Mouse (Mus musculus): ENCODE results near the gene Tmem198.

Tmem198 gene

DNA sequence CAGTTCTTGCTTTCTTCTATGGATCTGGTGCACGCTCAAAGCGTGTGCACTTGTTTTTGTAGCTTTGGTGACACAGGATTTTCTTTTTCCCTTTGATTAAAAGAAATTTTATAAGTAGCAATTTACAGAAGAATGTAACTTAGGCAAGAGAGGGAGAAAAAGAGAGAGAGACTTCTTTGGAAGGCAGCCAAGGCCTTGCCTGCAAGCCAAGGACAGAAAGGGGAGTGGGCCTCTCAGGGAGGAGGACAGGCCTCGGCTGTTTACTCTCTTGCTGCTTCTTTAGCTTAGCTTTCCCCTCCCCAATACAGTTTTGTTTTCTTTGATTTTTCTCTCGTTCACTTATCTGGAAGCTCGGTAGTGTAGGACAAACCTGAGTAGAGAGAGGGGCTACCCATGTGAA, 40.2 kb downstream of the Tmem198 start:
- no peak for DNase-seq

DNA sequence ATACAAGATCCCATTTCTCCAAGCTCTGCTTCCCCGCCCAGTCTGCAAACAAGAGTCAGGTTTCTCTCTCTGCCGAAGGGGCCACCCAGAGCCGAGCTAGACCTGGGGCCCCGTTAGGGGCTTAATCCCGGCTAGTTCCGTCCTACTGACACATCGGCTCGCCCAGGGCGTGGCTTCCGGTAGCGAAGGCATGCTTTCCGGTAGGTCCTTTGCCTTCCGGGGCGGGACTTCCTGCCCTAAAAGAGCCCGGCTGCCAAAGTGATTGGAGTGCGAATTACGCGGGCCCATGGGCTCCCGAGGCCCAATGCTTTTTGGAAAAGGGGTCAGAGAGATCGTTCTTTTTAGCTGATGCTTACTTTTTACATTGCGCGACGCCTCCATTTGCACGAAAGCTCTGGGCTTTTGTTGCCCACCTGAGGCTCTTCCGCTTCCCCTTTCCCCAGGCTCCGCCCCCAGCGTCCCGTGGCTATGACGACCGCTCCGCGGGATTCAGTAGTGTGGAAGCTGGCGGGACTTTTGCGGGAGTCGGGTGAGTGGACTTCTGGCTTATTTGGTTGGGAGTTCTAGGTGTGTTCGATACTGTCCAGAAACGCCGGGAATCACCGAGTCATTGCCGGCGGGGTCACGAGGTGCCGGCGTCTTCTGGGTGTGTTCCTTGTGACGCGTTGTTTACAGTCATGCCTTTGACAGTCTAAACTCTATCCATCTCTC, 42.1 kb downstream of the Tmem198 start, which contains the start of gene Stk11ip:
Gene Stk11ip (plus strand): TSS at position 209 of the 711 bp plus-strand sequence.
- DNase-seq: peak; percentile 85

DNA sequence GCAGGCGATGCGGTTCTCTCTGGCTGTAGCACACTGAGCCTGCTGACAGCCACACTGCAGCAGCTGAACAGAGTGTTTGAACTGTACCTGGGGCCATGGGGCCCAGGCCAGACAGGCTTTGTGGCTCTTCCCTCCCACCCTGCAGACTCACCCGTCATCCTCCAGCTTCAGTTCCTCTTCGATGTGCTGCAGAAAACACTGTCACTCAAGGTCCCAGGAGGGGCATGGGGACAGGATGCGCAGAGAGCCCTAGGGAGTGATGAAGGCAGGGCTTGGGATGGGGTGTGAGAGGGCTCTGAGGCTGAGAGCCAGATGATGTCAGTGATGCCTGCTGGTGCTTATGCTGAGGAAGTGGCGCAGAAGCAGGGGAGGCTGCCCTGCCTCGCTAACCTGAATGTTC, 45.3 kb downstream of the Tmem198 start:
- DNase-seq: no peak

DNA sequence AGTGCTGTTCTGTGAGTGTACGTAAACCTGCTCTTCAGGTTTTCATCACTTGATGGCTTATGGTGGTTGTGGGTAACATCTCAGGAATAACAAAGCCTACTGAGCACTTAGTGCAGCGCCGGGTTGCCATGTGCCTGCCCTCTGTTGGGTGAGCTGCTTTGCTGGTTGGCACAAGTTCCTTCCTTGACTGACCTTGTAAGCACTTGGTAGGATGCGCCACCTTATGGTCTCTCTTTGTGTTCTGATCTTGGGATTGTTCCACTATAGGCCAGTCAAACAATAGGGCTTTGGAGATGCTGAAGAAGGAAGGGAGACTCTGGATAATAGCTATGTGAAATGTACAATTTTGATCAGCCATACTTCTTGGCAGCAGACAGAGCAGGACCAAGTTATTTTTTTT, 51.2 kb downstream of the Tmem198 start:
- no peak for DNase-seq

DNA sequence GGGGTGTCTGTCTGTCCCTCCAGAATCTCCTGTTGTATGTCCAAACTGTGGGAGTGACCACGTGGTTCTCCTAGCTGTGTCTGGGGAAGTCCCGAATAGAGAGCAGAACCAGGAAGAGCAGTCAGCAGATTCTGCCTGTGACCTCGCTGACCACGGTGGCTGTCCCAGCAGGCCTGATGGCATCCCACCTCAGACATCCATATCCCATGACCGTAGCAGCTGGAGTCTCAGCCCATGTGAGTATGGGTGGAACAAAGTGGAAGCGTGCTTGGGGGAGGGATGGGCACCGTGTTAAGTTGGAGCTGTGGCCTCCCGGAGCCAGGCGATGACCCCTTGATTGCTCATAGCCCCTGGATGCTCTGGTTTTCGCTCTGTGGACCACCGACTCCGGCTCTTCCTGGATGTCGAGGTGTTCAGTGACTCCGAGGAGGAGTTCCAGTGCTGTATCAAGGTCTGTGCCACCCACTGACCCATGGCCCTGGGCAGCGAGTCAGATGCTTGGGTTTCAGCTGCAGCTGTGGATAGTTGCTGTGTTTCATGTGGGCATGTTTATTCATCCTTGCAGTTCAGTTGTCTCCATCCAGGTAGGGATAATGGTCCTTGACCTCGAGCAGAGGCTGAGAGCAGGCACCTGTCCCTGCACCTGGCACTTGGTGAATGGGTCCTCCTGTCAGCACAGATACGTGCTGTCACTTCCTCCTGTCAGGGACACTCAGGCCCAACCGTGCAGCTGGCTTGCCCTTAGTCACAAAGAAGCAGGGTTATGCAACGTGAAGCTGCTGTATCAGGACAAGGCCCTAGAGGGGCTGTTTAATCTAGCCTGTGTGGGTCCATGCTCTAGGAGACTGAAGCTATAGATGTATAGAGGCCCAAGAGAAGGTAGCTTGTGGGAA, 53.2 kb downstream of the Tmem198 start:
- no peak for DNase-seq

DNA sequence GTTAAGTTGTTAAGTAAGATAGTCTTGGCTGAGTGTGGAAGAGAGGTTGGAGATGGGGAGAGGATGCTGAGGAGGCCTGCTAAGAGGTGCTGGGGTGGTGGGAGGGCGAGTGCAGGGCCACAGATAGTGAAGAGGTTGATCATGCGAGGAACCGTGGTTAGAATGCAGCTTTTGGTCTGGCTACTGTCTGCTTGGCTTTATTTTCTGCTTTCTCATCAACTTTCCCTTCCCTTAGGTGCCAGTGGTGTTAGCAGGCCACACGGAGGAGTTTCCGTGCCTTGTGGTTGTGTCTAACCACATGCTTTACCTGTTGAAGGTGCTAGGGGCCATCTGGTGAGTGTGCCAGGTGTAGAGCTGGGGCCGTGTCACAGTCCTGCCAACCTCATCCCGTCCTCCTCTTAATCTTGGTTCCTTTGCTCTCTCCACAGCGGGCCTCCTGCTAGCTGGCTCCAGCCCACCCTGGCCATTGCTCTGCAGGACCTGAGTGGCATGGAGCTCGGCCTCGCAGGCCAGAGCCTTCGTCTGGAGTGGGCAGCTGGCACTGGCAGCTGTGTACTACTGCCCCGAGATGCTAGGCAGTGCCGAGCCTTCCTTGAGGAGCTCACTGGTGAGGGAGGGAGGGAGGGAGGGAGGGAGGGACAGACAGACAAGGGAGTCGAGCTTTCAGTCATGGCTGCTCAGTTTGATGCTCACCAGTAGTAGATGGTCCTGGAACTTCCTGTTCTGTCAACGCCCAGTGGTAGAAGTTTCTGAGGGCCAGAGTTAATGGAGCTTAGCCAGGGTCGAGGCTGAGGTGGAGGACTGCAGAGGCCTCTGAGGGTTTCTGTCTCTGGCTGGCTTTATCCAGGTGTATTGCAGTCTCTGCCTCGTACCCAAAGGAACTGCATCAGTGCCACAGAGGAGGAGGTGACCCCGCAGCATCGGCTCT, 54.3 kb downstream of the Tmem198 start:
- DNase-seq: no peak

Data from right cerebral cortex, postnatal 4 days (tissue).